Mouse (Mus musculus): ENCODE results near the gene Kcnc3.

The Kcnc3 gene

GRCm38 (mm10) chr7:44590402-44591347 is at the start of gene Kcnc3:
Kcnc3 (plus strand) TSS chr7:44590664.
- peak; percentile 56 to 57 for DNase-seq (ENCODE audit: low spot score in 2 of 2)

- DNase-seq (ENCODE audit: low spot score in 2 of 2), result peak in 1 of 2 experiments; percentile 21
Measured at GRCm38 (mm10) chr7:44542555-44542954, 47.9 kb upstream of the Kcnc3 start.

- peak in 1 of 2 experiments; percentile 32 for DNase-seq (ENCODE audit: low spot score in 2 of 2)
Measured at GRCm38 (mm10) chr7:44543071-44543470, 47.4 kb upstream of the Kcnc3 start.

GRCm38 (mm10) chr7:44546274-44546673 is 44.2 kb upstream of the Kcnc3 start:
- no peak for DNase-seq (ENCODE audit: low spot score in 2 of 2)

- DNase-seq (ENCODE audit: low spot score in 2 of 2), result no peak
Measured at GRCm38 (mm10) chr7:44547041-44547440, 43.4 kb upstream of the Kcnc3 start.

- DNase-seq (ENCODE audit: low spot score in 2 of 2), result no peak
Measured at GRCm38 (mm10) chr7:44547725-44548124, 42.7 kb upstream of the Kcnc3 start.

- DNase-seq (ENCODE audit: low spot score in 2 of 2), result peak; percentile 100
Measured at GRCm38 (mm10) chr7:44548497-44549087, 41.9 kb upstream of the Kcnc3 start, which contains the start of gene Pold1. Pold1 (minus strand) TSS chr7:44548849.

GRCm38 (mm10) chr7:44549621-44550408 is 40.6 kb upstream of the Kcnc3 start:
- no peak for DNase-seq (ENCODE audit: low spot score in 2 of 2)

GRCm38 (mm10) chr7:44550409-44550678 is 40.1 kb upstream of the Kcnc3 start:
- DNase-seq (ENCODE audit: low spot score in 2 of 2), result no peak

- DNase-seq (ENCODE audit: low spot score in 2 of 2), result no peak
Measured at GRCm38 (mm10) chr7:44551301-44551700, 39.2 kb upstream of the Kcnc3 start.

- no peak for DNase-seq (ENCODE audit: low spot score in 2 of 2)
Measured at GRCm38 (mm10) chr7:44551731-44552130, 38.7 kb upstream of the Kcnc3 start.

GRCm38 (mm10) chr7:44552141-44552908 is 38.1 kb upstream of the Kcnc3 start:
- DNase-seq (ENCODE audit: low spot score in 2 of 2), result no peak

- peak; percentile 76 to 82 for DNase-seq (ENCODE audit: low spot score in 2 of 2)
Measured at GRCm38 (mm10) chr7:44553196-44553764, 37.2 kb upstream of the Kcnc3 start.

- DNase-seq (ENCODE audit: low spot score in 2 of 2), result peak; percentile 95 to 97
Measured at GRCm38 (mm10) chr7:44553826-44554225, 36.6 kb upstream of the Kcnc3 start, which contains the start of gene Nr1h2. Nr1h2 (minus strand) TSS chr7:44553951.

- no peak for DNase-seq (ENCODE audit: low spot score in 2 of 2)
Measured at GRCm38 (mm10) chr7:44557629-44558028, 32.8 kb upstream of the Kcnc3 start.

GRCm38 (mm10) chr7:44560435-44561400 is 29.7 kb upstream of the Kcnc3 start:
- DNase-seq (ENCODE audit: low spot score in 2 of 2), result peak; percentile 68 to 83

- DNase-seq (ENCODE audit: low spot score in 2 of 2), result no peak
Measured at GRCm38 (mm10) chr7:44563284-44563683, 27.2 kb upstream of the Kcnc3 start.

- DNase-seq (ENCODE audit: low spot score in 2 of 2), result no peak
Measured at GRCm38 (mm10) chr7:44564486-44564885, 26.0 kb upstream of the Kcnc3 start.

- DNase-seq (ENCODE audit: low spot score in 2 of 2), result no peak
Measured at GRCm38 (mm10) chr7:44565414-44565813, 25.1 kb upstream of the Kcnc3 start.

- no peak for DNase-seq (ENCODE audit: low spot score in 2 of 2)
Measured at GRCm38 (mm10) chr7:44568803-44569202, 21.7 kb upstream of the Kcnc3 start.

Data from thymus, postnatal 10 days (tissue).